Mouse (Mus musculus) kidney, embryonic 16.5 days (tissue): ENCODE measurements at regions not wholly inside any gene's neighbourhood (a gene's known extent, or its start where the extent isn't known, plus 50 kb on each side); places are given as distances from the start of the nearest gene placed in this dataset.

Experiments used
- ATAC-seq: fragments of 200-750 bp; cut with Nextera tagmentation; 2 replicates; pipeline ENCODE4 v1.8.0; 2017; ENCODE audit warnings: moderate TSS enrichment; ENCODE audit not compliant: low FRiP score, low TSS enrichment
- H3K27ac ChIP-seq: fragments of 300-500 bp; sonication (generic); 2 replicates; pipeline ENCODE4 v1.5.1; 2014; ENCODE audit warnings: low read length
- H3K27me3 ChIP-seq: fragments of 300-500 bp; sonication (generic); 2 replicates; pipeline ENCODE4 v1.6.1; 2014; ENCODE audit warnings: low read length, control low read depth, mixed read lengths; ENCODE audit not compliant: insufficient read depth
- H3K36me3 ChIP-seq: fragments of 300-500 bp; sonication (generic); 2 replicates; pipeline ENCODE4 v1.6.1; 2014; ENCODE audit warnings: low read length, control low read depth, mixed read lengths; ENCODE audit not compliant: insufficient read depth
- H3K4me1 ChIP-seq: fragments of 300-500 bp; sonication (generic); 2 replicates; pipeline ENCODE4 v1.6.1; 2014; ENCODE audit warnings: low read length, control low read depth, mixed read lengths; ENCODE audit not compliant: insufficient read depth
- H3K4me2 ChIP-seq: fragments of 300-500 bp; sonication (generic); replicated peaks from 2 replicates; pipeline ENCODE4 v1.6.1; 2014; ENCODE audit warnings: low read depth, low read length
- H3K4me3 ChIP-seq: fragments of 300-500 bp; sonication (generic); 2 replicates; pipeline ENCODE4 v1.5.1; 2014; ENCODE audit warnings: mild to moderate bottlenecking, low read length
- H3K9ac ChIP-seq: fragments of 300-500 bp; sonication (generic); replicated peaks from 2 replicates; pipeline ENCODE4 v1.6.1; 2014; ENCODE audit warnings: low read length
- H3K9me3 ChIP-seq: fragments of 300-500 bp; sonication (generic); 2 replicates; pipeline ENCODE4 v1.6.1; 2016; ENCODE audit warnings: low read length, control low read depth
- WGBS: fragments of 180-500 bp; shearing (Covaris S2); extraction: QIAGEN DNeasy Blood & Tissue Kit; methylation state at CpG from one replicate; pipeline ENCODE4 v1.1.7; 2014; 5-methylcytosine and 5-hydroxymethylcytosine counted together

- no peak for ATAC-seq
- WGBS, result 90% methylated on average over 5 of the region's 5 CpGs
- H3K9ac ChIP-seq, result no peak overlapping the region
- H3K4me2 ChIP-seq, result no peak overlapping the region
- H3K4me3 ChIP-seq, result no peak overlapping the region
- H3K4me1 ChIP-seq, result no peaks in the 10 kb centered on the region
- H3K36me3 ChIP-seq, result no peaks in the 10 kb centered on the region
- no peaks in the 10 kb centered on the region for H3K27me3 ChIP-seq
- no peaks in the 10 kb centered on the region for H3K9me3 ChIP-seq
- no peak overlapping the region for H3K27ac ChIP-seq
These were observed 473.0 kb downstream of the Fam19a5 start for GRCm38 (mm10) chr15:88017076-88017475.

- no peaks in the 10 kb centered on the region for H3K4me1 ChIP-seq
- ATAC-seq, result no peak
- no peaks in the 10 kb centered on the region for H3K9me3 ChIP-seq
- H3K9ac ChIP-seq, result no peak overlapping the region
- H3K36me3 ChIP-seq, result no peaks in the 10 kb centered on the region
- WGBS, result 83% methylated on average over 11 of the region's 11 CpGs
- H3K27ac ChIP-seq, result no peak overlapping the region
- no peak overlapping the region for H3K4me3 ChIP-seq
- H3K27me3 ChIP-seq, result no peaks in the 10 kb centered on the region; the same call in 1 of the 2 replicates
- no peak overlapping the region for H3K4me2 ChIP-seq
These were observed 488.7 kb downstream of the Fam19a5 start for GRCm38 (mm10) chr15:88032751-88033150.

- ATAC-seq, result no peak
- Histone ChIP-seq H3K27ac (no peak overlapping the region), H3K9ac (no peak overlapping the region), H3K9me3 (no peaks in the 10 kb centered on the region), H3K36me3 (no peaks in the 10 kb centered on the region), H3K4me1 (no peaks in the 10 kb centered on the region), H3K4me2 (no peak overlapping the region), H3K4me3 (no peak overlapping the region), H3K27me3 (no peaks in the 10 kb centered on the region; the same call in 1 of the 2 replicates)
- WGBS, result 74% methylated on average over 4 of the region's 4 CpGs
These were observed 489.6 kb downstream of the Fam19a5 start for GRCm38 (mm10) chr15:88033725-88034124.

GRCm38 (mm10) chr15:88035486-88035885 is 491.4 kb downstream of the Fam19a5 start:
- H3K4me1 ChIP-seq, result no peaks in the 10 kb centered on the region
- no peak for ATAC-seq
- no peak overlapping the region for H3K4me2 ChIP-seq
- no peaks in the 10 kb centered on the region; the same call in 1 of the 2 replicates for H3K27me3 ChIP-seq
- H3K27ac ChIP-seq, result no peak overlapping the region
- 65% methylated on average over 8 of the region's 8 CpGs for WGBS
- H3K9me3 ChIP-seq, result no peaks in the 10 kb centered on the region
- H3K4me3 ChIP-seq, result no peak overlapping the region
- H3K9ac ChIP-seq, result no peak overlapping the region
- H3K36me3 ChIP-seq, result no peaks in the 10 kb centered on the region

- Histone ChIP-seq H3K4me3 (no peak overlapping the region), H3K27ac (no peak overlapping the region), H3K4me2 (no peak overlapping the region), H3K36me3 (no peaks in the 10 kb centered on the region), H3K27me3 (no peaks in the 10 kb centered on the region; the same call in 1 of the 2 replicates), H3K4me1 (no peaks in the 10 kb centered on the region), H3K9me3 (no peaks in the 10 kb centered on the region), H3K9ac (no peak overlapping the region)
- ATAC-seq, result peak; percentile 70
- 50% methylated on average over 22 of the region's 22 CpGs for WGBS
These were observed 492.3 kb downstream of the Fam19a5 start for GRCm38 (mm10) chr15:88036146-88037000.

GRCm38 (mm10) chr15:88037606-88038005 is 493.5 kb downstream of the Fam19a5 start:
- H3K27me3 ChIP-seq, result no peaks in the 10 kb centered on the region; the same call in 1 of the 2 replicates
- no peak overlapping the region for H3K4me2 ChIP-seq
- H3K27ac ChIP-seq, result no peak overlapping the region
- ATAC-seq, result no peak
- H3K9me3 ChIP-seq, result no peaks in the 10 kb centered on the region
- 88% methylated on average over 4 of the region's 4 CpGs for WGBS
- no peak overlapping the region for H3K4me3 ChIP-seq
- H3K4me1 ChIP-seq, result no peaks in the 10 kb centered on the region
- no peak overlapping the region for H3K9ac ChIP-seq
- no peaks in the 10 kb centered on the region for H3K36me3 ChIP-seq

- no peak for ATAC-seq
- no peaks in the 10 kb centered on the region for H3K36me3 ChIP-seq
These were observed 498.7 kb downstream of the Fam19a5 start for GRCm38 (mm10) chr15:88042821-88043220.

GRCm38 (mm10) chr15:88058071-88058470 is 514.0 kb downstream of the Fam19a5 start:
- Histone ChIP-seq H3K4me2 (no peak overlapping the region), H3K27ac (no peak overlapping the region), H3K27me3 (no peaks in the 10 kb centered on the region), H3K4me3 (no peak overlapping the region), H3K9me3 (no peaks in the 10 kb centered on the region), H3K4me1 (no peaks in the 10 kb centered on the region), H3K9ac (no peak overlapping the region), H3K36me3 (no peaks in the 10 kb centered on the region)
- no peak for ATAC-seq
- 57% methylated on average over 4 of the region's 4 CpGs for WGBS

More at GRCm38 (mm10) chr15:88042821-88043220, 498.7 kb downstream of the Fam19a5 start:
- Histone ChIP-seq H3K27me3 (no peaks in the 10 kb centered on the region), H3K4me1 (no peaks in the 10 kb centered on the region), H3K9me3 (no peaks in the 10 kb centered on the region), H3K4me3 (no peak overlapping the region), H3K27ac (no peak overlapping the region), H3K9ac (no peak overlapping the region), H3K4me2 (no peak overlapping the region)
- WGBS, result 72% methylated on average over 2 of the region's 2 CpGs

GRCm38 (mm10) chr15:88060935-88061334 is 516.8 kb downstream of the Fam19a5 start:
- H3K9ac ChIP-seq, result no peak overlapping the region
- ATAC-seq, result no peak
- H3K27me3 ChIP-seq, result no peaks in the 10 kb centered on the region
- no peaks in the 10 kb centered on the region for H3K36me3 ChIP-seq
- 74% methylated on average over 4 of the region's 4 CpGs for WGBS
- no peaks in the 10 kb centered on the region for H3K9me3 ChIP-seq
- H3K4me3 ChIP-seq, result no peak overlapping the region
- H3K4me1 ChIP-seq, result no peaks in the 10 kb centered on the region
- H3K27ac ChIP-seq, result no peak overlapping the region
- H3K4me2 ChIP-seq, result no peak overlapping the region

- 41% methylated on average over 5 of the region's 5 CpGs for WGBS
- Histone ChIP-seq H3K36me3 (no peaks in the 10 kb centered on the region), H3K27ac (no peak overlapping the region), H3K9me3 (no peaks in the 10 kb centered on the region), H3K4me2 (no peak overlapping the region), H3K9ac (no peak overlapping the region), H3K4me1 (no peaks in the 10 kb centered on the region), H3K4me3 (no peak overlapping the region), H3K27me3 (no peaks in the 10 kb centered on the region)
- ATAC-seq, result no peak
These were observed 518.9 kb downstream of the Fam19a5 start for GRCm38 (mm10) chr15:88063041-88063440.
